Mouse (Mus musculus) megakaryocyte, embryonic 14.5 days (primary cell): ENCODE results near the gene Tigd2. TPM values are rescaled to one million over a fixed set of nuclear protein-coding genes. Genes with fewer than 3 reads are reported as not detected.

Source experiments
- H3K27me3 ChIP-seq: replicated peaks from 2 replicates; pipeline ENCODE3; 2012; ENCODE audit warnings: inconsistent platforms
- H3K36me3 ChIP-seq: replicated peaks from 2 replicates; pipeline ENCODE3; 2012; ENCODE audit warnings: low read length, inconsistent platforms, mixed read lengths
- H3K4me1 ChIP-seq: 2 replicates; pipeline ENCODE4 v1.6.1; 2012; ENCODE audit warnings: inconsistent platforms
- H3K4me3 ChIP-seq: replicated peaks from 2 replicates; pipeline ENCODE3; 2012; ENCODE audit warnings: moderate library complexity, mild to moderate bottlenecking, inconsistent platforms
- H3K9me3 ChIP-seq: 2 replicates; pipeline ENCODE4 v1.6.1; 2012; ENCODE audit warnings: inconsistent platforms
- FLI1 ChIP-seq: IDR thresholded peaks from 2 replicates; pipeline ENCODE4 v1.6.1; 2012; ENCODE audit warnings: low read length, inconsistent platforms, mixed read lengths
- GATA1 ChIP-seq: IDR thresholded peaks from 3 replicates; pipeline ENCODE4 v1.6.1; 2012; ENCODE audit warnings: mixed read lengths, low read length, inconsistent platforms, borderline replicate concordance
- polyA plus RNA-seq: library from polyadenylated mRNA; stranded (reverse); fragments of >175 nt; gene quantifications from 2 replicates; pipeline ENCODE4 v1.2.3, GENCODE M21; 2012; ENCODE audit warnings: low replicate concordance; ENCODE audit not compliant: insufficient read depth

Tigd2 gene
- polyA plus RNA-seq, 1 experiment = 1.4 TPM

GRCm38 (mm10) chr6:59249675-59250074 is 41.0 kb downstream of the Tigd2 start:
- Histone ChIP-seq H3K27me3 (no peaks in the 10 kb centered on the region), H3K4me1 (no peaks in the 10 kb centered on the region)
- TF ChIP-seq FLI1 (no peak), GATA1 (no peak)

GRCm38 (mm10) chr6:59250536-59250935 is 41.9 kb downstream of the Tigd2 start:
- no peaks in the 10 kb centered on the region for H3K4me1 ChIP-seq
- no peaks in the 10 kb centered on the region for H3K36me3 ChIP-seq
- H3K27me3 ChIP-seq = no peaks in the 10 kb centered on the region
- no peak for TF ChIP-seq GATA1
- no peak for TF ChIP-seq FLI1
- H3K9me3 ChIP-seq = no peaks in the 10 kb centered on the region
- H3K4me3 ChIP-seq = no peak overlapping the region

More at GRCm38 (mm10) chr6:59249675-59250074, 41.0 kb downstream of the Tigd2 start:
- Histone ChIP-seq H3K36me3 (no peaks in the 10 kb centered on the region), H3K4me3 (no peak overlapping the region), H3K9me3 (no peaks in the 10 kb centered on the region)

- Histone ChIP-seq H3K9me3 (no peaks in the 10 kb centered on the region), H3K36me3 (no peaks in the 10 kb centered on the region)
- TF ChIP-seq FLI1 = no peak
- no peak for TF ChIP-seq GATA1
Measured at GRCm38 (mm10) chr6:59255909-59256308, 47.2 kb downstream of the Tigd2 start.

More at GRCm38 (mm10) chr6:59255909-59256308, 47.2 kb downstream of the Tigd2 start:
- no peaks in the 10 kb centered on the region for H3K27me3 ChIP-seq
- H3K4me1 ChIP-seq = no peaks in the 10 kb centered on the region
- H3K4me3 ChIP-seq = no peak overlapping the region

Other genes with a start within 250 kb of the Tigd2 start
- gene Fam13a, start 184.3 kb upstream of the Tigd2 start, polyA plus RNA-seq = not detected in 2 replicates
- gene Gprin3, start 217.4 kb downstream of the Tigd2 start, polyA plus RNA-seq = 0.83 TPM in 1 of 2 replicates, not detected in the other